Mouse (Mus musculus) heart, embryonic 15.5 days (tissue): ENCODE data around the gene Panx1. TPM values are rescaled to one million over a fixed set of nuclear protein-coding genes. Genes with fewer than 3 reads are reported as not detected.
A peak's percentile ranks its signal among the peaks of the same experiment; 100 is the strongest.

ENCODE experiments used
- ATAC-seq: fragments of 200-750 bp; cut with Nextera tagmentation; replicated peaks from 2 replicates; pipeline ENCODE4 v1.8.0; 2017; ENCODE audit warnings: low read depth, moderate TSS enrichment; ENCODE audit not compliant: insufficient number of reproducible peaks, insufficient read depth, low FRiP score
- H3K27ac ChIP-seq: fragments of 300-500 bp; sonication (generic); 2 replicates; pipeline ENCODE4 v1.5.1; 2015; ENCODE audit warnings: mild to moderate bottlenecking, inconsistent platforms
- H3K27me3 ChIP-seq: fragments of 300-500 bp; sonication (generic); 2 replicates; pipeline ENCODE4 v1.6.1; 2015; ENCODE audit warnings: inconsistent platforms
- H3K36me3 ChIP-seq: fragments of 300-500 bp; sonication (generic); 2 replicates; pipeline ENCODE4 v1.6.1; 2015; ENCODE audit warnings: mild to moderate bottlenecking, inconsistent platforms
- H3K4me1 ChIP-seq: fragments of 300-500 bp; sonication (generic); replicated peaks from 2 replicates; pipeline ENCODE4 v1.6.1; 2015; ENCODE audit warnings: inconsistent platforms
- H3K4me2 ChIP-seq: fragments of 300-500 bp; sonication (generic); 2 replicates; pipeline ENCODE4 v1.6.1; 2015; ENCODE audit warnings: inconsistent platforms, mild to moderate bottlenecking, moderate library complexity
- H3K4me3 ChIP-seq: fragments of 300-500 bp; sonication (generic); 2 replicates; pipeline ENCODE4 v1.5.1; 2015; ENCODE audit warnings: mild to moderate bottlenecking, inconsistent platforms
- H3K9ac ChIP-seq: fragments of 300-500 bp; sonication (generic); 2 replicates; pipeline ENCODE4 v1.6.1; 2015; ENCODE audit warnings: mild to moderate bottlenecking, inconsistent platforms
- H3K9me3 ChIP-seq: fragments of 300-500 bp; sonication (generic); replicated peaks from 2 replicates; pipeline ENCODE4 v1.6.1; 2016; ENCODE audit warnings: inconsistent platforms
- WGBS: fragments of 180-500 bp; shearing (Covaris S2); methylation state at CpG from one replicate; pipeline ENCODE4 v1.1.7; 2015; ENCODE audit warnings: mixed read lengths; 5-methylcytosine and 5-hydroxymethylcytosine counted together
- polyA plus RNA-seq: library from polyadenylated mRNA; unstranded; fragments of >200 nt; fragmentation: Nextera tagmentation; extraction: Ambion mirVana; gene quantifications from 2 replicates; pipeline ENCODE4 v1.2.1, GENCODE M21; 2015

The Panx1 gene
- polyA plus RNA-seq, result 17.9 and 27.0 TPM in 2 replicates

DNA sequence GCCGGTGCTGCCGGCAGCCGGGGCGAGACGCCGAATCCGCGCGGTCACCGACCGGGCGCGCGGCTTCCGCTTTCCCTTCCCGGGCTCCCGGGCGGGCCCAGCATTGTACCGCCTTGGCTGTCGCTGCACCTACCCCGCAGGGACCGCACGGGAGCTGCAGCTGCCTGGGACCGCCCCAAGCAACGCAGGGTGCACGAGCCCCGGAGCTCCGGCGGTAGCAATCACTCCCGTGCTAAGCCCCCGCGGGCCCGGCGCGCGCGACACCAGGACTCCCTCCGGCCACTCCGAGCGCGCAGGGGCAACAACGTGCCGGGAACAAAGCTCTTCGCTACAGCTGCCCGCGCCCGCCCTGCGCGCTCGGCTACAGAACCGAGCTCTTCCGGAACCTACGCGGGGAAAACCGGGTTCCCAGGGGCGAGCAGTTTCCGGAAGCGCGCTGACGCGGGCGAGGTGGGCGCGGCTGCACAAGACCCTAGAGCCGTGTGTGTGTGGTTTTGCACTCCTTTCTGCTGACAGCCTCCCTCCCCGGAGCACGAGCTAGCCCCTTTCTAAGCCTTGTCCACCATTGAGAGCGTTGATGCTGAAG lies at the start of gene Panx1:
Gene Panx1, minus strand, starts transcription at position 395 of the 586 bp plus-strand sequence.
- peak within 1 kb of the TSS; percentile 81 for H3K27ac ChIP-seq
- peak; percentile 73 for ATAC-seq
- WGBS, result under 1% methylated on average over 68 of the region's 68 CpGs

DNA sequence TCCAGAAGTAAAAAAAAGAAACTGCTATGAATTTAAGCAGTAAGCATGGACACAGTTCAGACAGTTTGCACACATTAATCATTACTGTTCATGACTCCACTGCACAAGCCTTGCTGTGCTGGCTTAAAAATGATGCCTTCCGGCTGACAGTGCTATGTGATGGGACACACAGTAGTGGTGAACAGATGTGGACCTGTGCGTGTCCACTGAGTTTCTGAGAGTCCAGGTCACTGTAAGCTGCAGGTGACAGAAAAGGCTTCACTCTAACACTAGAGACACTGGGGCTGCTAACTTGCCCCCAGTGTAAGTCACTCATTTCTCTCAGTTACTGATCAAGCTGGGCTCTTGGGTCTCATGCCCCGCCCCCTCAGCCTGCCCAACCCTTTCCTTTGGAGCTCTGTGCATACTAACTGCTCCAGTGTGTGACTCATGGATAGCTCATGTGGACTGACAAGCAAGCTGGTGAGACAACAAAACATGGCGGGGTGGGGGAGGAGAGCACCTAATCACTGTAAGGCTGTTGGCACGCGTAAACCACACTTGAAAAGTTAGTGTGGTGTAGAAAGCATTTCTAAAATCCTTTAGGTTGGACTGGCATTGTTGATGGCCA lies 23.5 kb upstream of the Panx1 start:
- Histone ChIP-seq H3K36me3 (no peaks in the 10 kb centered on the region), H3K4me2 (no peak overlapping the region), H3K4me3 (no peak overlapping the region), H3K27me3 (no peaks in the 10 kb centered on the region), H3K27ac (no peak overlapping the region), H3K9ac (no peak overlapping the region), H3K9me3 (no peaks in the 10 kb centered on the region), H3K4me1 (peaks cover 4% of the 10 kb centered on the region; the same call in 1 of the 2 replicates)
- 58% methylated on average over 6 of the region's 6 CpGs for WGBS
- ATAC-seq, result no peak

More for the DNA sequence above, at the start of gene Panx1:
- Histone ChIP-seq H3K4me1 (peaks cover 14% of the 10 kb centered on the region), H3K4me3 (peak within 1 kb of the TSS; percentile 91), H3K4me2 (peak within 1 kb of the TSS; percentile 90), H3K36me3 (no peaks in the 10 kb centered on the region), H3K9ac (peak within 1 kb of the TSS; percentile 86), H3K27me3 (0 out of 2 replicates have a peak, but pooled peaks cover 3% of the 10 kb centered on the region), H3K9me3 (no peaks in the 10 kb centered on the region)

DNA sequence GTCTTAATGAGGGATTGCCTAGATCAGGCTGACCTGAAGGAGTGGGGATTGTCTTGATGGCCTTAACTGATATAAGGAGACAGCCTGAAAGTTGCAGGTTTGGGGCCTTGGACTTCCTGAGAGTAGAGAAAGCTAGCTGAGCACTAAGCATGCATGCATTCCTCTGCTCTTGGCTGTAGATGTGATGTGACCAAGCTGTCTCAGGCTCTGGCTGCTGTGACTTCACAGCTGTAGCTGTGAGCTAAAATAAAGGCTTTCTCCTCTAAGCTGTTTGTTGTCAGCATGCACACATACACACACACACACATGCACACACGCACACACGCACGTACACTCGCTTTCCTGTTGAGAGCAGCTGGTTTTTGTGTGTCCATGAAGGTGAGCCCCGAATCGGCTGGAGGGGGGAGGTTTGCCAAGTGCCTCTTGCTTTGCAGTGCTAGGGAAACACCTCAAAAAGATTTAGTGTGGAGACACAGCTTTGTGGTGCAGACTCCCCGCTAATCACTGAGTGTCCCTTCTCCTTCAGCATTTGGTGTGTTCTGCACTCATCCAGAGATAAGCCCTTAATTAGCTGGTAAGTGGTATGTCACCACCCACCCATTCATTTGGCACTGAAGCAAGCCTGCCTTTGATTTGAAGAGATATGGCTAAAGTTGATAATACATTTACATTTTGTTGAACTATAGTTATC lies 22.9 kb upstream of the Panx1 start:
- no peak for ATAC-seq
- Histone ChIP-seq H3K4me3 (no peak overlapping the region), H3K9me3 (no peaks in the 10 kb centered on the region), H3K9ac (no peak overlapping the region), H3K36me3 (no peaks in the 10 kb centered on the region), H3K4me2 (no peak overlapping the region), H3K27me3 (no peaks in the 10 kb centered on the region), H3K4me1 (peaks cover 4% of the 10 kb centered on the region; the same call in 1 of the 2 replicates), H3K27ac (no peak overlapping the region)
- 64% methylated on average over 7 of the region's 7 CpGs for WGBS

DNA sequence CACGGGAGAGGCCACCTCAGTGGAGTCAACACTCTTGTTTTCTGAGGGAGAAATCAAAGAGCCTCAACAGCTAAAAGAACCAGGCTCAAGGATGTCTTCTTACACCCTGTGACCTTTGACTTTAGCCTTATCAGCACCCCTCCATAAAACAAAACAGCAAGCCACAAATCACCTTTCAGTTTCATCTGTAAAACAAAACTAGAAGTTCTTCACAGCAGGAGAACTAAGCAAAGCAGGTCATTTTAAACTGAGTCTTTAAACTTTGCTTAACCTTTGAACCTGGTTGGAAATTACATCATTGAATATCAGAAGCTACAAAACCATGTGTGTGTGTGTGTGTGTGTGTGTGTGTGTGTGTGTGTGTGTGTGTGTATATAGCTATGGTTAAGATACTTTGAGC lies 18.9 kb upstream of the Panx1 start:
- Histone ChIP-seq H3K9ac (no peak overlapping the region), H3K27ac (no peak overlapping the region), H3K27me3 (no peaks in the 10 kb centered on the region), H3K4me2 (no peak overlapping the region), H3K4me3 (no peak overlapping the region), H3K9me3 (no peaks in the 10 kb centered on the region), H3K36me3 (no peaks in the 10 kb centered on the region), H3K4me1 (peaks cover 4% of the 10 kb centered on the region; the same call in 1 of the 2 replicates)
- ATAC-seq, result no peak
- 7% methylated on average over 1 of the region's 1 CpGs for WGBS

DNA sequence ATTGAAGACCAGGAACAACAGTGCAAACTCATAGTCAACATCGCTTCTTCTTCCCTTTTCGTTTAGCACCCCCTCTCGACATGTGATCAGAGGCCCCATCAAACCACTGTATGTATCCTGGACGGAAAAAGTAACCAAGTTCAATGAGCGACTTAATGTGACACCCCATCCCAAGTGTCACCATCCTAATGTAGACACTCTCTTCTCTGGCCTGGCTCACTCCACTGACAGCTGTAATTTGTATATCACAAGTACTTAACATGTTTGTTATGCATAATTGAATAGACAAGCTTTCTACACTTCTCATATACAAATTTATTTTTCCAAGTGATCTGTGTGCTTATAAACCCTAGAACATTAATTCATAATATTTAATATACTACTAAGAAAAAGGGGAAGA lies 15.6 kb upstream of the Panx1 start:
- 77% methylated on average over 5 of the region's 5 CpGs for WGBS
- no peak for ATAC-seq
- no peaks in the 10 kb centered on the region for H3K27me3 ChIP-seq

DNA sequence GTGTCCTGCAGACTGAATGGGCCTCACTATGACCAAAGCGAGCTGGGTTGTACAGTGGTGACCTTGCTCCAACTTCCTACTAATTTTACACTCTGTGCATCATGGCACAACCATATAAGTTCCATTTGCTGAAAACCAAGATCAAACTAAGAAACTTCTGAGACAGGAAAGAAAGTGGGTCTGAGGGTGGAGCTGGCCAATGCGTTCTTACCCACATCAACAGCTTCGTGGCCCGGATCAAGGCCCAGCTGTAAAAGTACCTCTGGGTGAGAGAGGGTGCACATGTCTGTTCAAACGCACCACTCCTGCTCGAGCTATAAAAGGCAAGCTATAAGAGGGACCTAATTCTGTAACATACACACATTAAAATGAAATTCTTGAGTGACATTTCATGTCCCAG lies 14.7 kb upstream of the Panx1 start:
- WGBS, result 78% methylated on average over 6 of the region's 6 CpGs

More for the DNA sequence above, 15.6 kb upstream of the Panx1 start:
- Histone ChIP-seq H3K4me2 (no peak overlapping the region), H3K4me3 (no peak overlapping the region), H3K9ac (no peak overlapping the region), H3K36me3 (no peaks in the 10 kb centered on the region), H3K4me1 (no peaks in the 10 kb centered on the region), H3K27ac (no peak overlapping the region), H3K9me3 (no peaks in the 10 kb centered on the region)

DNA sequence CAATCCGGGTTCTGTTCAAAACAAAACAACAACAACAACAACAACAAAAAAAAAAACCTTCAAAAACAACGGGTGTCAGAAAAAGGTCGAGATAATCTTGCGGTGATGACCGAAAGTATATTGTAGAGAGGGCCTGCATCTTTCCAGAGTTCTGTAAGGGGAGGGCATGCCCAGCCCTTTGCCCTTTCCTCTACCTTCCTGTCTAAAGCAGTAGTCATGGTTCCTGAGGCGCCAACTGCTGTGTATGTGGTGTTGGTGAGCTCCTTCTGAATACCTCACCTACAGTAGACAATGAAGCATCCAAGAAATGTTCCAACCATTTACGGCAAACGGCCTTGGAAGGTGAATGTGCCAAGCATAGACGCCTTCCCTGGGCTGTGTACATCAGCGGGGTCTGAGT lies 462 bp upstream of the Panx1 start:
- H3K9ac ChIP-seq, result peak overlapping the region; percentile 86; the same call in 1 of the 2 replicates
- peak overlapping the region; percentile 90 for H3K4me2 ChIP-seq
- H3K27me3 ChIP-seq, result 0 out of 2 replicates have a peak, but pooled peaks cover 3% of the 10 kb centered on the region
- peaks cover 14% of the 10 kb centered on the region for H3K4me1 ChIP-seq
- H3K9me3 ChIP-seq, result no peaks in the 10 kb centered on the region
- peak overlapping the region; percentile 91 for H3K4me3 ChIP-seq
- H3K27ac ChIP-seq, result peak overlapping the region; percentile 81
- ATAC-seq, result no peak
- no peaks in the 10 kb centered on the region for H3K36me3 ChIP-seq
- WGBS, result 41% methylated on average over 10 of the region's 10 CpGs

More for the DNA sequence above, 14.7 kb upstream of the Panx1 start:
- no peak overlapping the region for H3K4me3 ChIP-seq
- H3K36me3 ChIP-seq, result no peaks in the 10 kb centered on the region
- H3K4me2 ChIP-seq, result no peak overlapping the region
- H3K9ac ChIP-seq, result no peak overlapping the region
- H3K4me1 ChIP-seq, result no peaks in the 10 kb centered on the region
- no peaks in the 10 kb centered on the region for H3K27me3 ChIP-seq
- H3K9me3 ChIP-seq, result no peaks in the 10 kb centered on the region
- H3K27ac ChIP-seq, result no peak overlapping the region
- ATAC-seq, result no peak

DNA sequence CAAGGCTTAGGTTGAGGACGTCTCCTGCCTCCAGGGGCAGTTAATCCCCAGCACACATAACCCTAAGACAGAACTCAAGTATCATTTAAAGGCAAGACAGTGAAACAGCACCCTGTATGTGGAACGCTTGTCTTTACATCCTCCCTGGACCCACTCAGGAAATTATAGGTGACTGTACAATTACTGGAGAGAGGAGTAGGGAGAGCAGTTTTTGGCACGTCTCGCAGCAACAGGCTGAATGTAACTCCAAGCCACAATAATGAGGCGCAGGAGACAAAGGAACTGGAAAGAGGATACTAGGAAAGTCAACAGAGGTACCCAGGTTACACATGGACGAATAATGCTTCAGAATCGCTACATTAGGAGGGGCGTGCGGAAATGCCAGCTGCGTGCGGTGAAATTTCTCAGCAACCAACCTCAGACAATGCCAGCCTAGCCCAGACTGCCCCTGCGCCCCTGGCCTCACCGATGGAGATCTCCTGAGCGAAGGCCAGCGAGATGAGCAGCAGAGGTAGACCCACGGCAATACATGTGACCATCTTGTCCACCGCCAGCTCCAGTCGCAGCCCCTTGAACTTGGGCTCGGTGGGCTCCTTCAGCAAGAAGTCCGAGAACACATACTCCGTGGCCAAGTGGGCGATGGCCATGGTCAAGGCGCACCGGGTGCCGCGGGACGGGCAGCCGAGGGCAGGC lies 741 bp downstream of the Panx1 start:
- 0 out of 2 replicates have a peak, but pooled peaks cover 3% of the 10 kb centered on the region for H3K27me3 ChIP-seq
- peak overlapping the region; percentile 90 for H3K4me2 ChIP-seq
- H3K9ac ChIP-seq, result peak overlapping the region; percentile 86
- H3K9me3 ChIP-seq, result no peaks in the 10 kb centered on the region
- WGBS, result 1% methylated on average over 28 of the region's 28 CpGs
- peak overlapping the region; percentile 81 for H3K27ac ChIP-seq
- 0 out of 2 replicates have a peak, but pooled peaks have one; percentile 24 for ATAC-seq
- no peaks in the 10 kb centered on the region for H3K36me3 ChIP-seq
- peaks cover 14% of the 10 kb centered on the region for H3K4me1 ChIP-seq
- H3K4me3 ChIP-seq, result peak overlapping the region; percentile 91

DNA sequence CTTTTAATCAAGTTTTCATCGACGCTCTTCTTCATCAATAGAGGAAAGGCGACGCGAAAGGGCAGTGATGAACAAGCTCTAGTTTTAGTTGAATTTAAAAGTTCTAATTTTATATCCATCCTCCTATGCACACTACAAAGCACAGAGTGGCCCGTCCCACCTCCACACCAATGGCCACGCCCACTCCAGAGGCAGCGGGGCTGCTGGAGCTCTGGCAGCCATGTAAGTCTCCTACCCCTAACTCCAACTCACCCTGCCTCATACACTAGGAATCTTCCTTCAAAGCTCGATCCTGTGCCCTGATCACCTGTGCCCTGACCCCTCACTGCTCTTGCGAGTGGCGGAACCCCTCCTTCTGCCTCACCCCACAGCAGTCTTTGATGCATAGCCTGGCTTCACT lies 3.7 kb downstream of the Panx1 start:
- Histone ChIP-seq H3K9ac (no peak overlapping the region), H3K4me3 (no peak overlapping the region), H3K4me2 (no peak overlapping the region), H3K36me3 (no peaks in the 10 kb centered on the region), H3K27me3 (no peaks in the 10 kb centered on the region), H3K9me3 (no peaks in the 10 kb centered on the region), H3K4me1 (peaks cover 17% of the 10 kb centered on the region), H3K27ac (no peak overlapping the region)
- no peak for ATAC-seq
- WGBS, result 84% methylated on average over 11 of the region's 11 CpGs

DNA sequence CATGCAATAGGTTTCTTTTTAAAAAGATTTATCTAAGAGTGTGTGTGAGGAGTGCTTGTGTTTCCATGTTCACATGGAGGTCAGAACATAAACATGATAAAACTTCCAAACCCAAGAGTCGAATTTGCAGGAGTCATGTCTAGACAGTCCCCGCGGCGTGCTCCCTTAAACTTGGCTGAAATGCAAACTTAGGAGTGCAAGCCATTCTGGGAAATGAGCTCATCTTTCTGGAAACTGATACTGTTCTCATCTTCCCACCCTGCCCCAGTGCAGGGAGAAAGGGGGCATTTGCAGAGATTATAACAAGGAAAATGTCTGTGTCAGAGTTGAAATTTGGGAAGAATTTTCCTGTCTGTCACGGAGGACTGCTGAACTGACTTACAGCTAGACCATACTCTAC lies 5.4 kb downstream of the Panx1 start:
- H3K27ac ChIP-seq, result 0 out of 2 replicates have a peak overlapping the region, but pooled peaks have one; percentile 18
- no peak for ATAC-seq
- 60% methylated on average over 5 of the region's 5 CpGs for WGBS

DNA sequence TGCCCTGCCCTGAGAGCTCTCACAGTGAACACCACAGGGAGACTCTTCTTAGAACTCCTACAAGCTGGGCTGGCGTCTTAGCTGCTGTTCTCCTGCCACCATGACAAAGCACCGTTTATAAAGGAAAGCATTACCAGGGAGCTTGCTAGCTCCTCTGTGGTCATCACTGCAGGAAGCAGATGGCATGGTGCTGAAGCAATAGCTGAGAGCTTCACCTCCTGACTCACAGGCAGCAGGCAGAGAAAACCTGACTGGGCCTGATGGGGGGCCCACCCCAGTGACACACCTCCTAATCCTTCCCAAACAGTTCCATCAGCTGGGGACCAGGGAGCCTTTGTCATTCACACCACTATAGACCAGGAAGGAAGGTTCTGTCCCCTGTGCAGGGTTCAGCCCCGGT lies 7.6 kb downstream of the Panx1 start:
- Histone ChIP-seq H3K36me3 (no peaks in the 10 kb centered on the region), H3K4me2 (no peak overlapping the region), H3K27ac (no peak overlapping the region), H3K4me1 (peaks cover 7% of the 10 kb centered on the region; the same call in 1 of the 2 replicates), H3K9me3 (no peaks in the 10 kb centered on the region), H3K27me3 (no peaks in the 10 kb centered on the region), H3K4me3 (no peak overlapping the region), H3K9ac (no peak overlapping the region)
- ATAC-seq, result no peak
- 64% methylated on average over 3 of the region's 3 CpGs for WGBS

More for the DNA sequence above, 5.4 kb downstream of the Panx1 start:
- H3K9ac ChIP-seq, result no peak overlapping the region
- H3K36me3 ChIP-seq, result no peaks in the 10 kb centered on the region
- H3K4me3 ChIP-seq, result no peak overlapping the region
- no peaks in the 10 kb centered on the region for H3K27me3 ChIP-seq
- H3K9me3 ChIP-seq, result no peaks in the 10 kb centered on the region
- no peak overlapping the region for H3K4me2 ChIP-seq
- H3K4me1 ChIP-seq, result peaks cover 12% of the 10 kb centered on the region
